Mouse (Mus musculus): ENCODE data around the gene Kif6. TPM values are rescaled to one million over a fixed set of nuclear protein-coding genes. Genes with fewer than 3 reads are reported as not detected.

Gene Kif6
- total and polyA plus RNA-seq, 3 experiments = 0.11 TPM; not detected in 2

- Histone ChIP-seq H3K4me3 (ENCODE audit: low read depth, low read length) (no peak overlapping the region), H3K36me3 (replicated peaks) (no peaks in the 10 kb centered on the region), H3K9me3 (replicated peaks) (peaks cover 47% of the 10 kb centered on the region), H3K27me3 (ENCODE audit: insufficient read depth, low read length) (no peaks in the 10 kb centered on the region), H3K4me1 (ENCODE audit: insufficient read depth, low read depth, low read length) (no peaks in the 10 kb centered on the region)
- no peak for TF ChIP-seq GATA2 (IDR thresholded peaks at IDR 0.05; ENCODE audit: borderline replicate concordance, low read depth, low read length)
- TF ChIP-seq TAL1 (conservative IDR thresholded peaks at IDR 0.05; ENCODE audit: low read depth, low read length) = no peak
- TF ChIP-seq CTCF (IDR thresholded peaks at IDR 0.05; ENCODE audit: low read depth, low read length) = no peak
- no peak for TF ChIP-seq POLR2AphosphoS5 (IDR thresholded peaks at IDR 0.05; ENCODE audit: insufficient replicate concordance, low read depth, low read length)
- TF ChIP-seq GATA1 (IDR thresholded peaks at IDR 0.05; ENCODE audit: borderline replicate concordance, low read length) = no peak
- ATAC-seq (ENCODE audit: extremely low read depth, insufficient number of reproducible peaks, low FRiP score, poor library complexity, severe bottlenecking) (no peak), DNase-seq (ENCODE audit: low spot score) (no peak)
These were observed 18.1 kb downstream of the Kif6 start for GRCm38 (mm10) chr17:49633041-49633440.

GRCm38 (mm10) chr17:49641903-49642302 is 27.0 kb downstream of the Kif6 start:
- no peaks in the 10 kb centered on the region for H3K4me1 ChIP-seq (ENCODE audit: insufficient read depth, low read depth, low read length)
- no peak overlapping the region for H3K4me3 ChIP-seq (ENCODE audit: low read depth, low read length)
- DNase-seq (ENCODE audit: low spot score) (no peak), ATAC-seq (ENCODE audit: extremely low read depth, insufficient number of reproducible peaks, low FRiP score, poor library complexity, severe bottlenecking) (no peak)
- no peaks in the 10 kb centered on the region for H3K27me3 ChIP-seq (ENCODE audit: insufficient read depth, low read length)
- TF ChIP-seq GATA2 (IDR thresholded peaks at IDR 0.05; ENCODE audit: borderline replicate concordance, low read depth, low read length) = no peak
- H3K36me3 ChIP-seq (replicated peaks) = no peaks in the 10 kb centered on the region
- peaks cover 61% of the 10 kb centered on the region for H3K9me3 ChIP-seq (replicated peaks)

DNA sequence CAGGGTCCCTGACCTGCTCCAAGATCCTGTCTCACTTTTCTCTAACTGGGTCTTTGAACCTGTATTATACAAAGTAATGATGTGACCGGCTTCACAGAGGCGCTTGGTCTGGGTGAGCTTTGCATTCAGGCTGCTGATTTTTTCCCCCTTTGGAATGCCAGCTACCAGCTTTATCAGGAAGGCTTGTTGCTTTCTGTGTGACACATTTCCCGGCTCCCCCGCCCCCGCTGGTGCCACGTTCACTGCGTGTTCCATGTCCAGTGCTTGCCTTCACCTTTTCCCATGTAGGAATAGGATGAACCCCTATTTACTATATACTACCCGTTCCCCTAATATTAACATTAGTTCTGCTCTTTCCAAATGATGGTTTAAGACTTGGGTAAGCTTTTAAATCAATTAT is 27.4 kb downstream of the Kif6 start:
- no peaks in the 10 kb centered on the region for H3K36me3 ChIP-seq (replicated peaks)
- peaks cover 58% of the 10 kb centered on the region for H3K9me3 ChIP-seq (replicated peaks)
- no peak overlapping the region for H3K4me3 ChIP-seq (ENCODE audit: low read depth, low read length)
- no peak for TF ChIP-seq GATA2 (IDR thresholded peaks at IDR 0.05; ENCODE audit: borderline replicate concordance, low read depth, low read length)
- no peak for TF ChIP-seq POLR2AphosphoS5 (IDR thresholded peaks at IDR 0.05; ENCODE audit: insufficient replicate concordance, low read depth, low read length)
- no peak for TF ChIP-seq GATA1 (IDR thresholded peaks at IDR 0.05; ENCODE audit: borderline replicate concordance, low read length)
- TF ChIP-seq CTCF (IDR thresholded peaks at IDR 0.05; ENCODE audit: low read depth, low read length) = no peak
- no peak for TF ChIP-seq TAL1 (conservative IDR thresholded peaks at IDR 0.05; ENCODE audit: low read depth, low read length)
- H3K27me3 ChIP-seq (ENCODE audit: insufficient read depth, low read length) = no peaks in the 10 kb centered on the region
- H3K4me1 ChIP-seq (ENCODE audit: insufficient read depth, low read depth, low read length) = no peaks in the 10 kb centered on the region
- no peak for DNase-seq (ENCODE audit: low spot score)
- ATAC-seq (ENCODE audit: extremely low read depth, insufficient number of reproducible peaks, low FRiP score, poor library complexity, severe bottlenecking) = no peak

- TF ChIP-seq CTCF (IDR thresholded peaks at IDR 0.05; ENCODE audit: low read depth, low read length) (no peak), GATA2 (IDR thresholded peaks at IDR 0.05; ENCODE audit: borderline replicate concordance, low read depth, low read length) (no peak), GATA1 (IDR thresholded peaks at IDR 0.05; ENCODE audit: borderline replicate concordance, low read length) (no peak), POLR2AphosphoS5 (IDR thresholded peaks at IDR 0.05; ENCODE audit: insufficient replicate concordance, low read depth, low read length) (no peak), TAL1 (conservative IDR thresholded peaks at IDR 0.05; ENCODE audit: low read depth, low read length) (no peak)
- H3K4me1 ChIP-seq (ENCODE audit: insufficient read depth, low read depth, low read length) = no peaks in the 10 kb centered on the region
- H3K9me3 ChIP-seq (replicated peaks) = peaks cover 59% of the 10 kb centered on the region
- ATAC-seq (ENCODE audit: extremely low read depth, insufficient number of reproducible peaks, low FRiP score, poor library complexity, severe bottlenecking) (no peak; the same call in 1 of the 2 replicates), DNase-seq (ENCODE audit: low spot score) (no peak)
- no peaks in the 10 kb centered on the region for H3K27me3 ChIP-seq (ENCODE audit: insufficient read depth, low read length)
- H3K36me3 ChIP-seq (replicated peaks) = no peaks in the 10 kb centered on the region
- H3K4me3 ChIP-seq (ENCODE audit: low read depth, low read length) = no peak overlapping the region
These were observed 28.1 kb downstream of the Kif6 start for GRCm38 (mm10) chr17:49642889-49643490.

- H3K4me1 ChIP-seq (ENCODE audit: insufficient read depth, low read depth, low read length) = no peaks in the 10 kb centered on the region
- H3K9me3 ChIP-seq (replicated peaks) = peaks cover 62% of the 10 kb centered on the region
- DNase-seq (ENCODE audit: low spot score) = no peak
- no peak for ATAC-seq (ENCODE audit: extremely low read depth, insufficient number of reproducible peaks, low FRiP score, poor library complexity, severe bottlenecking)
- H3K36me3 ChIP-seq (replicated peaks) = no peaks in the 10 kb centered on the region
- no peak overlapping the region for H3K4me3 ChIP-seq (ENCODE audit: low read depth, low read length)
- no peaks in the 10 kb centered on the region for H3K27me3 ChIP-seq (ENCODE audit: insufficient read depth, low read length)
- TF ChIP-seq GATA1 (IDR thresholded peaks at IDR 0.05; ENCODE audit: borderline replicate concordance, low read length) (no peak), GATA2 (IDR thresholded peaks at IDR 0.05; ENCODE audit: borderline replicate concordance, low read depth, low read length) (no peak), CTCF (IDR thresholded peaks at IDR 0.05; ENCODE audit: low read depth, low read length) (no peak), POLR2AphosphoS5 (IDR thresholded peaks at IDR 0.05; ENCODE audit: insufficient replicate concordance, low read depth, low read length) (no peak), TAL1 (conservative IDR thresholded peaks at IDR 0.05; ENCODE audit: low read depth, low read length) (no peak)
These were observed 31.3 kb downstream of the Kif6 start for GRCm38 (mm10) chr17:49646267-49646666.

DNA sequence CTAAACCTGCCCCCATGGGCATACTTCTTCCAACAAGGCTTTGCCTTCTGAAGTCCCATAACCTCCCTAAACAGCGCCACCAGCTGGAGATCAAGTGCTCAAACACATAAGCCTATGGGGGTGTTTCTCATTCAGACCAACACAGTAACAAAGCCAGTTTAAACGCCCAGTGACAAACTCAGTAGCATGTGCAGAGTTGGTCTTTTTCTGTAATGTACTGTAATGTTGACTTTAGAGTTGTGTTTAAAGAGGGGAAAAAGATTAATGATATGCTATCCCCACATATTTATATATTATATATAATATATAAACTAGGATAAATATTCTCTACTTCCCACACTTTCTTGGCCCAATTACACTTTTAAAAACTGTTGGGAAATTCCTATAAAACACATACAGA is 34.0 kb downstream of the Kif6 start:
- DNase-seq (ENCODE audit: low spot score) (no peak), ATAC-seq (ENCODE audit: extremely low read depth, insufficient number of reproducible peaks, low FRiP score, poor library complexity, severe bottlenecking) (no peak)
- Histone ChIP-seq H3K36me3 (replicated peaks) (no peaks in the 10 kb centered on the region), H3K4me1 (ENCODE audit: insufficient read depth, low read depth, low read length) (no peaks in the 10 kb centered on the region), H3K9me3 (replicated peaks) (peaks cover 44% of the 10 kb centered on the region), H3K27me3 (ENCODE audit: insufficient read depth, low read length) (no peaks in the 10 kb centered on the region), H3K4me3 (ENCODE audit: low read depth, low read length) (no peak overlapping the region)
- TF ChIP-seq POLR2AphosphoS5 (IDR thresholded peaks at IDR 0.05; ENCODE audit: insufficient replicate concordance, low read depth, low read length) = no peak
- TF ChIP-seq GATA2 (IDR thresholded peaks at IDR 0.05; ENCODE audit: borderline replicate concordance, low read depth, low read length) = no peak
- no peak for TF ChIP-seq TAL1 (conservative IDR thresholded peaks at IDR 0.05; ENCODE audit: low read depth, low read length)
- no peak for TF ChIP-seq GATA1 (IDR thresholded peaks at IDR 0.05; ENCODE audit: borderline replicate concordance, low read length)
- TF ChIP-seq CTCF (IDR thresholded peaks at IDR 0.05; ENCODE audit: low read depth, low read length) = no peak
